ENCODE assay signal across 9 mouse cellular contexts in the genomic region with DNA sequence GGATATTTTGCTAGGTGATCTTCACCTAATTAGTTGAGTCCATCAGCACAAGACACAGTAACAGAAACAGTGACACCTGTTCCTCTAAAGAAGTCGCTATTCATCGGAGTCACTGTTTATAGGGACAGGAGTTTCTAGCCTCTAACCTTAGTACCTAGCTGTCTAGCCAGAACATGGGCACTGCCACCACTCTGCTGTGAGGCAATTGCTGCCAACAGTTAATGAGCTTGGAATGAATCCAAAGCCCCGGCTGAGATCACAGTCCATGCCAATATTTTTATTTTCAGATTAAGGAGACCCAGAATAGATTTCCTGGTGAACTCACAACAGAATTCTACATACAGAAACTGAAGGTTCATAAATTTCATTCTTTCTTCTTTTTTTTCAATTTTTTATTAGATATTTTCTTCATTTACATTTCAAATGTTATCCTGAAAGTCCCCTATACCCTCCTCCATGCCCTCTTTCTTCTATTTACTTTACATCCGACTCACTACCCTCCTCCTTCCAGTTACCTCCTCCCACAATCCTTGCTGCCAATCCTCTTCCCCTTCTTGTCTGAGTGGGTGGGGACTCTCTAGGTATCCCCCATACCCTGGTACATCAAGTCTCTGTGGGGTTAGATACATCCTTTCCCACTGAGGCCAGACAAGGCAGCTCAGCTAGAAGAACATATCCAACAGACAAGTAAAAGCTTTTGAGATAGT.
A peak's percentile ranks its signal among the peaks of the same experiment; 100 is the strongest.
DNase-seq lines count a peak whose midpoint lies in the region; ATAC-seq lines count a peak whose summit lies in the region.
"Had no signal": no experiment of that assay in that cellular context is flagged by ENCODE, and none has a peak within 500 bp of the region (broad histone marks: within the 10 kb centered on the region; RNA-seq: fewer than 3 reads in every experiment).

No protein-coding gene starts in this region.

- peak; percentile 2 for DNase-seq in cerebellum, adult 9-10 months
- peak; percentile 22 for DNase-seq in layer of hippocampus, adult 11-12 months (ENCODE audit: low spot score)
- no peak for DNase-seq in layer of hippocampus, postnatal 25 days (ENCODE audit: extremely low spot score in 1 of 2, low spot score in 1 of 2)
- DNase-seq in heart, postnatal 14 days: peak; percentile 19 to 45
- DNase-seq in layer of hippocampus, postnatal 36 days: peak; percentile 23 to 25
- DNase-seq in thymus, postnatal 36 days: no peak
- DNase-seq: thymus, adult 18-20 months had no signal

- ATAC-seq in cerebellum, adult (ENCODE audit: insufficient number of reproducible peaks, low FRiP score, low TSS enrichment): no peak
- ATAC-seq in megakaryocyte-erythroid progenitor cell, adult 5-6 weeks (replicated peaks; ENCODE audit: low FRiP score, low TSS enrichment, poor library complexity, severe bottlenecking): no peak

- intact Hi-C loops in heart, postnatal 14 days (cut with DNase I): no loop called here

Comparison
In these comparisons a context has a peak if more than half of its experiments do, and no peak if none do; other contexts are left out.
1. DNase-seq: peak in cerebellum, adult 9-10 months (single experiment), layer of hippocampus, adult 11-12 months (single experiment), heart, postnatal 14 days (2 of 2) and layer of hippocampus, postnatal 36 days (2 of 2); none in layer of hippocampus, postnatal 25 days (0 of 2) and thymus, postnatal 36 days (0 of 2).